Mouse (Mus musculus): ENCODE data around the gene 1700017B05Rik. TPM values are rescaled to one million over a fixed set of nuclear protein-coding genes. Genes with fewer than 3 reads are reported as not detected.
"Not testable (repeated sequence)": the region's sequence is repeated elsewhere in the genome, so short reads cannot be mapped to it uniquely, and the experiment has no call there.

1700017B05Rik gene
- total RNA-seq, 2 experiments from 2014 or later = 21.2 to 21.5 TPM

- DNase-seq = no peak
- intact Hi-C loops (cut with DNase I) = no loop called here
Measured at GRCm38 (mm10) chr9:57250026-57250425, 12.4 kb downstream of the 1700017B05Rik start.

- no peak for DNase-seq
Measured at GRCm38 (mm10) chr9:57248030-57248942, 14.1 kb downstream of the 1700017B05Rik start.

GRCm38 (mm10) chr9:57247201-57247671 lies 15.2 kb downstream of the 1700017B05Rik start:
- no peak for DNase-seq
- intact Hi-C loops (cut with DNase I) = no loop called here

More at GRCm38 (mm10) chr9:57248030-57248942, 14.1 kb downstream of the 1700017B05Rik start:
- intact Hi-C loops (cut with DNase I) = no loop called here

- intact Hi-C loops (cut with DNase I) = no loop called here
- DNase-seq = no peak
Measured at GRCm38 (mm10) chr9:57246482-57246881, 15.9 kb downstream of the 1700017B05Rik start.

GRCm38 (mm10) chr9:57244106-57244685 lies 18.2 kb downstream of the 1700017B05Rik start:
- intact Hi-C loops (cut with DNase I) = no loop called here

GRCm38 (mm10) chr9:57242916-57243315 lies 19.5 kb downstream of the 1700017B05Rik start:
- no peak for DNase-seq
- intact Hi-C loops (cut with DNase I) = no loop called here

More at GRCm38 (mm10) chr9:57244106-57244685, 18.2 kb downstream of the 1700017B05Rik start:
- DNase-seq = peak; percentile 45 to 54

GRCm38 (mm10) chr9:57241111-57241510 lies 21.3 kb downstream of the 1700017B05Rik start:
- intact Hi-C loops (cut with DNase I) = no loop called here
- no peak for DNase-seq

- intact Hi-C loops (cut with DNase I) = no loop called here
Measured at GRCm38 (mm10) chr9:57238220-57238619, 24.2 kb downstream of the 1700017B05Rik start.

GRCm38 (mm10) chr9:57237705-57238104 lies 24.7 kb downstream of the 1700017B05Rik start:
- no peak for DNase-seq
- intact Hi-C loops (cut with DNase I) = no loop called here

More at GRCm38 (mm10) chr9:57238220-57238619, 24.2 kb downstream of the 1700017B05Rik start:
- no peak for DNase-seq

- intact Hi-C loops (cut with DNase I) = no loop called here
- no peak for DNase-seq
Measured at GRCm38 (mm10) chr9:57236256-57236655, 26.2 kb downstream of the 1700017B05Rik start, which contains the start of gene Trcg1. TSS of gene Trcg1 (plus strand) at chr9:57236556.

- DNase-seq = no peak
- intact Hi-C loops (cut with DNase I) = no loop called here
Measured at GRCm38 (mm10) chr9:57233767-57234166, 28.6 kb downstream of the 1700017B05Rik start.

- no peak for DNase-seq
- intact Hi-C loops (cut with DNase I) = no loop called here
Measured at GRCm38 (mm10) chr9:57233142-57233541, 29.3 kb downstream of the 1700017B05Rik start.

- DNase-seq = no peak
- intact Hi-C loops (cut with DNase I) = no loop called here
Measured at GRCm38 (mm10) chr9:57232341-57232940, 30.0 kb downstream of the 1700017B05Rik start.

- DNase-seq = no peak
- intact Hi-C loops (cut with DNase I) = no loop called here
Measured at GRCm38 (mm10) chr9:57231536-57232255, 30.7 kb downstream of the 1700017B05Rik start.

GRCm38 (mm10) chr9:57230146-57230783 lies 32.1 kb downstream of the 1700017B05Rik start:
- no peak for DNase-seq
- intact Hi-C loops (cut with DNase I) = no loop called here

GRCm38 (mm10) chr9:57229726-57230125 lies 32.7 kb downstream of the 1700017B05Rik start:
- no peak for DNase-seq
- intact Hi-C loops (cut with DNase I) = loop anchor here (10.0 kb wide), 1 partner anchor 175 kb away; no protein-coding TSS in a partner anchor

- intact Hi-C loops (cut with DNase I) = loop anchor here (10.0 kb wide), 1 partner anchor 173 kb away; no protein-coding TSS in a partner anchor
- DNase-seq = no peak
Measured at GRCm38 (mm10) chr9:57228186-57228585, 34.2 kb downstream of the 1700017B05Rik start.

GRCm38 (mm10) chr9:57227203-57227602 lies 35.2 kb downstream of the 1700017B05Rik start:
- DNase-seq = no peak
- intact Hi-C loops (cut with DNase I) = loop anchor here (10.0 kb wide), 1 partner anchor 172 kb away; no protein-coding TSS in a partner anchor

- DNase-seq = not testable (repeated sequence)
- intact Hi-C loops (cut with DNase I) = loop anchor here (10.0 kb wide), 1 partner anchor 172 kb away; no protein-coding TSS in a partner anchor
Measured at GRCm38 (mm10) chr9:57226628-57227122, 35.7 kb downstream of the 1700017B05Rik start.

Data from heart, postnatal 10 days (tissue).